Mouse (Mus musculus): ENCODE results near the gene Qprt. TPM values are rescaled to one million over a fixed set of nuclear protein-coding genes. Genes with fewer than 3 reads are reported as not detected.

The Qprt gene
- polyA plus RNA-seq, 1 experiment from 2014 or later = 13.0 TPM

GRCm38 (mm10) chr7:127084794-127085193 is 37.2 kb downstream of the Qprt start:
- Histone ChIP-seq H3K27ac (ENCODE audit: low read depth, low read length) (no peak overlapping the region), H3K9me3 (ENCODE audit: control insufficient read depth, low read length) (no peaks in the 10 kb centered on the region), H3K4me1 (ENCODE audit: control insufficient read depth, insufficient read depth, low read length) (no peaks in the 10 kb centered on the region), H3K36me3 (ENCODE audit: control insufficient read depth, insufficient read depth, low read length) (no peaks in the 10 kb centered on the region), H3K9ac (ENCODE audit: low read depth, low read length) (no peak overlapping the region), H3K4me2 (replicated peaks; ENCODE audit: low read depth, low read length) (no peak overlapping the region), H3K4me3 (ENCODE audit: low read length) (no peak overlapping the region), H3K27me3 (ENCODE audit: control insufficient read depth, insufficient read depth, low read length) (no peaks in the 10 kb centered on the region)
- 87% methylated on average over 2 of the region's 2 CpGs for WGBS
- no peak for ATAC-seq (ENCODE audit: low FRiP score, low TSS enrichment)

- WGBS = 80% methylated on average over 4 of the region's 4 CpGs
These were observed 38.3 kb downstream of the Qprt start for GRCm38 (mm10) chr7:127083689-127084088.

GRCm38 (mm10) chr7:127082995-127083394 is 39.0 kb downstream of the Qprt start:
- Histone ChIP-seq H3K9ac (ENCODE audit: low read depth, low read length) (no peak overlapping the region), H3K4me3 (ENCODE audit: low read length) (no peak overlapping the region), H3K27ac (ENCODE audit: low read depth, low read length) (no peak overlapping the region), H3K36me3 (ENCODE audit: control insufficient read depth, insufficient read depth, low read length) (no peaks in the 10 kb centered on the region), H3K27me3 (ENCODE audit: control insufficient read depth, insufficient read depth, low read length) (no peaks in the 10 kb centered on the region), H3K4me2 (replicated peaks; ENCODE audit: low read depth, low read length) (no peak overlapping the region), H3K4me1 (ENCODE audit: control insufficient read depth, insufficient read depth, low read length) (no peaks in the 10 kb centered on the region), H3K9me3 (ENCODE audit: control insufficient read depth, low read length) (no peaks in the 10 kb centered on the region)
- no peak for ATAC-seq (ENCODE audit: low FRiP score, low TSS enrichment)
- 62% methylated on average over 2 of the region's 2 CpGs for WGBS

More at GRCm38 (mm10) chr7:127083689-127084088, 38.3 kb downstream of the Qprt start:
- ATAC-seq (ENCODE audit: low FRiP score, low TSS enrichment) = no peak
- Histone ChIP-seq H3K9me3 (ENCODE audit: control insufficient read depth, low read length) (no peaks in the 10 kb centered on the region), H3K4me1 (ENCODE audit: control insufficient read depth, insufficient read depth, low read length) (no peaks in the 10 kb centered on the region), H3K4me3 (ENCODE audit: low read length) (no peak overlapping the region), H3K36me3 (ENCODE audit: control insufficient read depth, insufficient read depth, low read length) (no peaks in the 10 kb centered on the region), H3K27me3 (ENCODE audit: control insufficient read depth, insufficient read depth, low read length) (no peaks in the 10 kb centered on the region), H3K4me2 (replicated peaks; ENCODE audit: low read depth, low read length) (no peak overlapping the region), H3K27ac (ENCODE audit: low read depth, low read length) (no peak overlapping the region), H3K9ac (ENCODE audit: low read depth, low read length) (no peak overlapping the region)

GRCm38 (mm10) chr7:127082271-127082670 is 39.8 kb downstream of the Qprt start:
- Histone ChIP-seq H3K4me1 (ENCODE audit: control insufficient read depth, insufficient read depth, low read length) (no peaks in the 10 kb centered on the region), H3K27ac (ENCODE audit: low read depth, low read length) (no peak overlapping the region), H3K4me3 (ENCODE audit: low read length) (no peak overlapping the region), H3K36me3 (ENCODE audit: control insufficient read depth, insufficient read depth, low read length) (no peaks in the 10 kb centered on the region), H3K27me3 (ENCODE audit: control insufficient read depth, insufficient read depth, low read length) (no peaks in the 10 kb centered on the region), H3K9me3 (ENCODE audit: control insufficient read depth, low read length) (no peaks in the 10 kb centered on the region), H3K9ac (ENCODE audit: low read depth, low read length) (no peak overlapping the region), H3K4me2 (replicated peaks; ENCODE audit: low read depth, low read length) (no peak overlapping the region)
- WGBS = 84% methylated on average over 8 of the region's 8 CpGs
- no peak for ATAC-seq (ENCODE audit: low FRiP score, low TSS enrichment)

- Histone ChIP-seq H3K4me3 (ENCODE audit: low read length) (no peak overlapping the region), H3K9me3 (ENCODE audit: control insufficient read depth, low read length) (0 out of 2 replicates have a peak, but pooled peaks cover 2% of the 10 kb centered on the region), H3K27me3 (ENCODE audit: control insufficient read depth, insufficient read depth, low read length) (no peaks in the 10 kb centered on the region), H3K36me3 (ENCODE audit: control insufficient read depth, insufficient read depth, low read length) (no peaks in the 10 kb centered on the region), H3K4me2 (replicated peaks; ENCODE audit: low read depth, low read length) (no peak overlapping the region), H3K9ac (ENCODE audit: low read depth, low read length) (no peak overlapping the region; the same call in 1 of the 2 replicates), H3K4me1 (ENCODE audit: control insufficient read depth, insufficient read depth, low read length) (no peaks in the 10 kb centered on the region), H3K27ac (ENCODE audit: low read depth, low read length) (no peak overlapping the region)
- WGBS = 59% methylated on average over 3 of the region's 3 CpGs
- no peak for ATAC-seq (ENCODE audit: low FRiP score, low TSS enrichment)
These were observed 42.0 kb downstream of the Qprt start for GRCm38 (mm10) chr7:127080045-127080444.

- no peak overlapping the region for H3K4me3 ChIP-seq (ENCODE audit: low read length)
- WGBS = 80% methylated on average over 3 of the region's 3 CpGs
- no peak overlapping the region for H3K9ac ChIP-seq (ENCODE audit: low read depth, low read length)
- 0 out of 2 replicates have a peak, but pooled peaks cover 2% of the 10 kb centered on the region for H3K9me3 ChIP-seq (ENCODE audit: control insufficient read depth, low read length)
- no peak overlapping the region for H3K27ac ChIP-seq (ENCODE audit: low read depth, low read length)
- no peaks in the 10 kb centered on the region for H3K36me3 ChIP-seq (ENCODE audit: control insufficient read depth, insufficient read depth, low read length)
- no peak for ATAC-seq (ENCODE audit: low FRiP score, low TSS enrichment)
- no peaks in the 10 kb centered on the region for H3K4me1 ChIP-seq (ENCODE audit: control insufficient read depth, insufficient read depth, low read length)
- no peak overlapping the region for H3K4me2 ChIP-seq (replicated peaks; ENCODE audit: low read depth, low read length)
- H3K27me3 ChIP-seq (ENCODE audit: control insufficient read depth, insufficient read depth, low read length) = no peaks in the 10 kb centered on the region
These were observed 44.3 kb downstream of the Qprt start for GRCm38 (mm10) chr7:127077692-127078091.

GRCm38 (mm10) chr7:127076188-127076587 is 45.8 kb downstream of the Qprt start:
- 0 out of 2 replicates have a peak, but pooled peaks cover 2% of the 10 kb centered on the region for H3K9me3 ChIP-seq (ENCODE audit: control insufficient read depth, low read length)
- no peaks in the 10 kb centered on the region for H3K4me1 ChIP-seq (ENCODE audit: control insufficient read depth, insufficient read depth, low read length)
- no peak overlapping the region for H3K4me2 ChIP-seq (replicated peaks; ENCODE audit: low read depth, low read length)
- H3K27me3 ChIP-seq (ENCODE audit: control insufficient read depth, insufficient read depth, low read length) = no peaks in the 10 kb centered on the region
- 86% methylated on average over 5 of the region's 5 CpGs for WGBS
- no peaks in the 10 kb centered on the region for H3K36me3 ChIP-seq (ENCODE audit: control insufficient read depth, insufficient read depth, low read length)
- ATAC-seq (ENCODE audit: low FRiP score, low TSS enrichment) = no peak
- no peak overlapping the region for H3K9ac ChIP-seq (ENCODE audit: low read depth, low read length)
- H3K4me3 ChIP-seq (ENCODE audit: low read length) = no peak overlapping the region
- H3K27ac ChIP-seq (ENCODE audit: low read depth, low read length) = no peak overlapping the region

- no peak for ATAC-seq (ENCODE audit: low FRiP score, low TSS enrichment)
- Histone ChIP-seq H3K9me3 (ENCODE audit: control insufficient read depth, low read length) (0 out of 2 replicates have a peak, but pooled peaks cover 2% of the 10 kb centered on the region), H3K27me3 (ENCODE audit: control insufficient read depth, insufficient read depth, low read length) (no peaks in the 10 kb centered on the region), H3K4me2 (replicated peaks; ENCODE audit: low read depth, low read length) (no peak overlapping the region), H3K36me3 (ENCODE audit: control insufficient read depth, insufficient read depth, low read length) (no peaks in the 10 kb centered on the region), H3K27ac (ENCODE audit: low read depth, low read length) (no peak overlapping the region), H3K4me1 (ENCODE audit: control insufficient read depth, insufficient read depth, low read length) (no peaks in the 10 kb centered on the region), H3K9ac (ENCODE audit: low read depth, low read length) (no peak overlapping the region), H3K4me3 (ENCODE audit: low read length) (no peak overlapping the region)
- 69% methylated on average over 4 of the region's 4 CpGs for WGBS
These were observed 48.8 kb downstream of the Qprt start for GRCm38 (mm10) chr7:127073221-127073620.

GRCm38 (mm10) chr7:127070871-127071413 is 51.1 kb downstream of the Qprt start:
- Histone ChIP-seq H3K27me3 (ENCODE audit: control insufficient read depth, insufficient read depth, low read length) (no peaks in the 10 kb centered on the region), H3K9me3 (ENCODE audit: control insufficient read depth, low read length) (0 out of 2 replicates have a peak, but pooled peaks cover 2% of the 10 kb centered on the region), H3K4me3 (ENCODE audit: low read length) (no peak overlapping the region), H3K4me2 (replicated peaks; ENCODE audit: low read depth, low read length) (no peak overlapping the region), H3K36me3 (ENCODE audit: control insufficient read depth, insufficient read depth, low read length) (no peaks in the 10 kb centered on the region), H3K4me1 (ENCODE audit: control insufficient read depth, insufficient read depth, low read length) (no peaks in the 10 kb centered on the region), H3K9ac (ENCODE audit: low read depth, low read length) (no peak overlapping the region), H3K27ac (ENCODE audit: low read depth, low read length) (no peak overlapping the region)
- no peak for ATAC-seq (ENCODE audit: low FRiP score, low TSS enrichment)
- WGBS = 82% methylated on average over 4 of the region's 4 CpGs

All from kidney, embryonic 14.5 days (tissue).